Mouse (Mus musculus): ENCODE data around the gene Tirap.
A peak's percentile ranks its signal among the peaks of the same experiment; 100 is the strongest.

Tirap gene

DNA sequence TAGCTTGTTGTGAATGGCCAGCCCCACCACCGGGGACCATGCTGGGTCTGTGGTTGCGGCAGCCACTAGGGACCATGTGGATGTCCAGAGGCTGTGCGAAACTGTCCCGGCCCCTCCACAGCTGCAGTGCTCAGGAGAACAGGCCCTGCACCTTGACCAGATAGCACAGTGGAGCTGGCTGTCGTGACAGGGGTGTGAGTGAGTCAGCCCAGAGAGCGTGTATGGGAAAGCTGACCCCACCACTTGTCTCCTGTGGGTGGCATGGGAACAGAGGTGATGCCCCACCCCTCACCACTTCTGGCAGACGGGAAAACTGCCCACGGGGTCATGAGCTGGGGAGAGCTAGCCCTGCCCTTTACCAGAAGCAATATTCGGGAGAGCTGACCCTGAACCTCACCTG, 55.0 kb downstream of the Tirap start:
- DNase-seq, result no peak

DNA sequence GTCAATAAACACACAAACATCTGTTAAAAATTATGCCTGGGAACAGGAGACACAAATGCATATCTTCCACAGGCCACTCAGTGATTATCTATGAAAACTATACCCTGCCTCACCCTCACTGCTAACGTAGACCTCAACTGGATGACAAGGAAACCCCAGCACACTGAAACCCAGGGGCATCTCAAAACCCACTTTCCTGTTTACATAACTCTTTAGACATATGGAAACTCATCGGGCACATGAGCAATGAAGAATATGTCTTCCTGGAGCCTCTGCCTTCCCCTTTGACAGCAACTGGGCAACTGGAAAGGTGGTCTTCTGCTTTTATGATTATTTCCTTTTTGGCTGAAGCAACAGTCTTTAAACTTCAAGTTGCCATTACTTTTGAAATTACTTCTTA, 57.9 kb downstream of the Tirap start:
- DNase-seq, result no peak

DNA sequence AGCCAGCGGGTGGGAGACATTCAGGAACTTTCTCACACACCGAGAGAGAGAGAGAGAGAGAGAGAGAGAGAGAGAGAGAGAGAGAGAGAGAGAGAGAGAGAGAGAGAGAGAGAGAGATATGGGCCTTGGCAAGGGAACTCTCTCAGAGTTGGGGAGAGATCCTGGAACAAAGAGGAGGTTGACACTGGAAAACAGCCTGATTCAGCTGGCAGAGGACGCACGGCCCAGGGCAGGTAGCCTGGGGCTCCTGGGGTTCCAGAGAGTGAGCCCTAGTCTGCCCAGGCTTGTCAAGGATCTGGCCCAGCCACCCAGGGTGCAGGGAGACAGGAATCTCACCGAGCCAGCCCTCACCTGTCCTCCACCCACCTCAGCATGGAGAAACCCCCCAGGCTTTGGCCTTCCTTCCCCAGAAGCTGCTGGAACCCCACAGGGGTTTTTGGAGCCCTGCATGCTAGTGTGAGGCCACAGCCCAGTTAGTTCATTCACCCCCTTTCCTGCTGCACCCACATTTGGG, 60.8 kb downstream of the Tirap start:
- no peak for DNase-seq

DNA sequence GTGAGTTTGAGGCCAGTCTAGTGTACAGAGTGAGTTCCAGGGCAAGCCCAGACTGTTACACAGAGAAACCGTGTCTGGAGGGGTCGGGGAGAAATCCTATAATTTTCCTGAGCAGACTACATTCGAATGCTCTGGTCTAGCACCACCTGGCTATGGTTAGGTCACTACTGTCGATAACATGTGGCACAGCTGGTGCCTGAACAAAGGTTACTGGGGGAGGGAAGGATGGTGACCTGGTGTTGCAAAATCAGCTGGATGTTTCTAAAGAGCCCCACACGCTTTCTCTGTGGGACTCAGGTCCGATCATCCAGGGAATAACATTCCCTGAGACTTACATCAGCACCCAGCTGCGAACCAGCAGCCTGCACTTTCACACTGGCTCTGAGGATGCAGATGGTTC, 62.1 kb downstream of the Tirap start:
- no peak for DNase-seq

DNA sequence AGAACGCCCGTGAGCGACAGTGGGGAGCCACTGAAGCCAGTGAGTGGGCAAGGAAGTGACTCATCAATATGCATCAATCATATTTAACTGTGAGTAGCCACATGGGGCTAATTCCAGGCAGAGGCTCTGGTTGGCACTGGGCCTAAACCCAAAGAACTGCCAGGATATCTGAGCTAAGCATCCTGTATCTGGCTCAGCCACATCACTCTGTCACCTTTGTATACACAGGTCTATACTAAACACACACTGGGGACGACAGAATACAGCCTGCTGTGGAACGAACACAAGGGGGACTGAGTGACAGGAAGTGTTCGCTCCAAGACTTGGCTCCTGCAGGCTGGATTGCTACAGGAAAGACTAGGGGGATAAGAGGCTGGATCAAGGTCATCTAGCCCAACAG, 64.5 kb downstream of the Tirap start:
- DNase-seq, result peak; percentile 69 to 71
